Mouse (Mus musculus): Measurements from ENCODE around the gene H2al1f. TPM values are rescaled to one million over a fixed set of nuclear protein-coding genes. Genes with fewer than 3 reads are reported as not detected.
"Not testable (repeated sequence)": the region's sequence is repeated elsewhere in the genome, so short reads cannot be mapped to it uniquely, and the experiment has no call there.

The H2al1f gene
- polyA plus RNA-seq, 1 experiment = not detected

DNA sequence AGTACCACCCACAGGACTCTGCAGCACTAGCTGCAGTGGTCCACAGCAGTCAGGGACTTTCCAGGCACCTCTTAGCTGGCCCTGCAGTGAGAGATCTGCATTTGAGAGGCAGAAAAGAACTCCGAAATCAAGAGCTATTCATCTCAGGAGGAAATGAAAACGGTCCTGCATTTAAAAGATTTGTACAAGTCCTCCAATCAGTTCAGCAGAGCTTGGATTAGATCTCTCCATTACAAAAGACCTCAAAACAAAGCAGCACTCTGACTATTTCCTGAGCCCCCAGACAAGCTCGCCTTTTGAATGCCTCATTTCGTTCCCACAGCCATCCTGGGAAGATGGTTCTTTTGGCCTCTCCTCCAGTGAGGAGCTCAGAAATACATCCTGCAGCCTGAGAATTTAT, 25.7 kb upstream of the H2al1f start:
- WGBS = 78% methylated on average over 4 of the region's 4 CpGs
- H3K4me3 ChIP-seq (ENCODE audit: insufficient read depth, low read depth, low read length) = no peak overlapping the region
- no peaks in the 10 kb centered on the region for H3K36me3 ChIP-seq (ENCODE audit: control insufficient read depth, insufficient read depth, low read length)
- DNase-seq = no peak
- H3K4me1 ChIP-seq (ENCODE audit: control insufficient read depth, insufficient read depth, low read length) = no peaks in the 10 kb centered on the region
- H3K27me3 ChIP-seq (replicated peaks; ENCODE audit: control insufficient read depth, insufficient read depth, low read length) = no peaks in the 10 kb centered on the region; the same call in 1 of the 2 replicates
- H3K27ac ChIP-seq (ENCODE audit: insufficient read depth, low read depth, low read length) = no peak overlapping the region
- TF ChIP-seq CTCF (conservative IDR thresholded peaks at IDR 0.05; ENCODE audit: insufficient read depth, insufficient read length, low read depth, low read length) (no peak), POLR2A (IDR thresholded peaks at IDR 0.05; ENCODE audit: low read depth, low read length) (no peak)

DNA sequence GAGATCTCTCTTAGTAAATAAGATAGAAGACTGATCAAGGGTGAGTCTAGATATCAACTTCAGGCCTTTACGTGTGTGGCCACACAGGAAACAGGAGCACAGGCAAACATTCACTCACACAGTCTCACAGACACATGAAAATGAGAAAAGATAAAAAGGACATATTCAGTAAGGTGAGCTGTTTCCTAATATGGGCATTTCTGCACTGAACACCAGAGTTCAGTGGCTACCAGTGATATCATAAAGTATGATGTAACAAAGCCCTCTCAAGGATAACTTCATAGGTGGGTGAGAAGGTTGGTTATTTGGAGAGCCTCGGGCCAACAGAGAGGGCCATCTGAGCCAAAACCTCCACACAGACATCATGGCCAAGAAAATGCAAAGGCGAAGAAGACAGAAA, 16.0 kb upstream of the H2al1f start, which contains the start of gene H2al1a:
H2al1a (plus strand) TSS at position 301 of the 400 bp plus-strand sequence.
- WGBS = no CpG with 5 or more reads among the region's 3 CpGs
- H3K27ac ChIP-seq (ENCODE audit: insufficient read depth, low read depth, low read length); H3K27me3 ChIP-seq (replicated peaks; ENCODE audit: control insufficient read depth, insufficient read depth, low read length); H3K4me1 ChIP-seq (ENCODE audit: control insufficient read depth, insufficient read depth, low read length); DNase-seq; H3K4me3 ChIP-seq (ENCODE audit: insufficient read depth, low read depth, low read length); H3K36me3 ChIP-seq (ENCODE audit: control insufficient read depth, insufficient read depth, low read length): not testable (repeated sequence)

DNA sequence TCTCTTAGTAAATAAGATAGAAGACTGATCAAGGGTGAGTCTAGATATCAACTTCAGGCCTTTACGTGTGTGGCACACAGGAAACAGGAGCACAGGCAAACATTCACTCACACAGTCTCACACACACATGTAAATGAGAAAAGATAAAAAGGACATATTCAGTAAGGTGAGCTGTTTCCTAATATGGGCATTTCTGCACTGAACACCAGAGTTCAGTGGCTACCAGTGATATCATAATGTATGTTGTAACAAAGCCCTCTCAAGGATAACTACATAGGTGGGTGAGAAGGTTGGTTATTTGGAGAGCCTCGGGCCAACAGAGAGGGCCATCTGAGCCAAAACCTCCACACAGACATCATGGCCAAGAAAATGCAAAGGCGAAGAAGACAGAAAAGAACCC, 12.8 kb upstream of the H2al1f start, which contains the start of gene H2al1b:
H2al1b (plus strand) TSS at position 301 of the 400 bp plus-strand sequence.
- not testable (repeated sequence) for H3K36me3 ChIP-seq (ENCODE audit: control insufficient read depth, insufficient read depth, low read length); DNase-seq; H3K27ac ChIP-seq (ENCODE audit: insufficient read depth, low read depth, low read length); H3K4me3 ChIP-seq (ENCODE audit: insufficient read depth, low read depth, low read length); H3K4me1 ChIP-seq (ENCODE audit: control insufficient read depth, insufficient read depth, low read length); H3K27me3 ChIP-seq (replicated peaks; ENCODE audit: control insufficient read depth, insufficient read depth, low read length)
- 100% methylated on average over 1 of the region's 3 CpGs for WGBS

- WGBS = 94% methylated on average over 2 of the region's 6 CpGs
- H3K4me1 ChIP-seq (ENCODE audit: control insufficient read depth, insufficient read depth, low read length); H3K27ac ChIP-seq (ENCODE audit: insufficient read depth, low read depth, low read length); H3K36me3 ChIP-seq (ENCODE audit: control insufficient read depth, insufficient read depth, low read length); DNase-seq; H3K4me3 ChIP-seq (ENCODE audit: insufficient read depth, low read depth, low read length); H3K27me3 ChIP-seq (replicated peaks; ENCODE audit: control insufficient read depth, insufficient read depth, low read length): not testable (repeated sequence)
Measured at GRCm38 (mm10) chrX:11305355-11305754, 9.6 kb upstream of the H2al1f start, which contains the start of gene H2al1c. Gene H2al1c (plus strand): TSS chrX:11305655.

DNA sequence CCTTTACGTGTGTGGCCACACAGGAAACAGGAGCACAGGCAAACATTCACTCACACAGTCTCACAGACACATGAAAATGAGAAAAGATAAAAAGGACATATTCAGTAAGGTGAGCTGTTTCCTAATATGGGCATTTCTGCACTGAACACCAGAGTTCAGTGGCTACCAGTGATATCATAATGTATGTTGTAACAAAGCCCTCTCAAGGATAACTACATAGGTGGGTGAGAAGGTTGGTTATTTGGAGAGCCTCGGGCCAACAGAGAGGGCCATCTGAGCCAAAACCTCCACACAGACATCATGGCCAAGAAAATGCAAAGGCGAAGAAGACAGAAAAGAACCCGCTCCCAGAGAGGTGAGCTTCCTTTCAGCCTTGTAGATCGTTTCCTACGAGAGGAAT, 6.4 kb upstream of the H2al1f start, which contains the start of gene H2al1d:
H2al1d (plus strand) TSS at position 301 of the 400 bp plus-strand sequence.
- H3K27ac ChIP-seq (ENCODE audit: insufficient read depth, low read depth, low read length); H3K4me3 ChIP-seq (ENCODE audit: insufficient read depth, low read depth, low read length); DNase-seq; H3K27me3 ChIP-seq (replicated peaks; ENCODE audit: control insufficient read depth, insufficient read depth, low read length); H3K4me1 ChIP-seq (ENCODE audit: control insufficient read depth, insufficient read depth, low read length); H3K36me3 ChIP-seq (ENCODE audit: control insufficient read depth, insufficient read depth, low read length): not testable (repeated sequence)
- no CpG with 5 or more reads among the region's 6 CpGs for WGBS

DNA sequence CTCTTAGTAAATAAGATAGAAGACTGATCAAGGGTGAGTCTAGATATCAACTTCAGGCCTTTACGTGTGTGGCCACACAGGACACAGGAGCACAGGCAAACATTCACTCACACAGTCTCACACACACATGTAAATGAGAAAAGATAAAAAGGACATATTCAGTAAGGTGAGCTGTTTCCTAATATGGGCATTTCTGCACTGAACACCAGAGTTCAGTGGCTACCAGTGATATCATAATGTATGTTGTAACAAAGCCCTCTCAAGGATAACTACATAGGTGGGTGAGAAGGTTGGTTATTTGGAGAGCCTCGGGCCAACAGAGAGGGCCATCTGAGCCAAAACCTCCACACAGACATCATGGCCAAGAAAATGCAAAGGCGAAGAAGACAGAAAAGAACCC, 3.3 kb upstream of the H2al1f start, which contains the start of gene H2al1e:
H2al1e (plus strand) TSS at position 301 of the 400 bp plus-strand sequence.
- DNase-seq = not testable (repeated sequence)

DNA sequence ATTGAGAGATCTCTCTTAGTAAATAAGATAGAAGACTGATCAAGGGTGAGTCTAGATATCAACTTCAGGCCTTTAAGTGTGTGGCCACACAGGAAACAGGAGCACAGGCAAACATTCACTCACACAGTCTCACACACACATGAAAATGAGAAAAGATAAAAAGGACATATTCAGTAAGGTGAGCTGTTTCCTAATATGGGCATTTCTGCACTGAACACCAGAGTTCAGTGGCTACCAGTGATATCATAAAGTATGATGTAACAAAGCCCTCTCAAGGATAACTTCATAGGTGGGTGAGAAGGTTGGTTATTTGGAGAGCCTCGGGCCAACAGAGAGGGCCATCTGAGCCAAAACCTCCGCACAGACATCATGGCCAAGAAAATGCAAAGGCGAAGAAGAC, 3.0 kb downstream of the H2al1f start, which contains the start of gene H2al1g:
H2al1g (plus strand) TSS at position 301 of the 400 bp plus-strand sequence.
- H3K36me3 ChIP-seq (ENCODE audit: control insufficient read depth, insufficient read depth, low read length); H3K4me3 ChIP-seq (ENCODE audit: insufficient read depth, low read depth, low read length); DNase-seq; H3K27me3 ChIP-seq (replicated peaks; ENCODE audit: control insufficient read depth, insufficient read depth, low read length); H3K27ac ChIP-seq (ENCODE audit: insufficient read depth, low read depth, low read length); H3K4me1 ChIP-seq (ENCODE audit: control insufficient read depth, insufficient read depth, low read length): not testable (repeated sequence)
- WGBS = no CpG with 5 or more reads among the region's 3 CpGs

More for the DNA sequence above, 3.3 kb upstream of the H2al1f start, which contains the start of gene H2al1e:
- H3K4me3 ChIP-seq (ENCODE audit: insufficient read depth, low read depth, low read length); H3K36me3 ChIP-seq (ENCODE audit: control insufficient read depth, insufficient read depth, low read length); H3K4me1 ChIP-seq (ENCODE audit: control insufficient read depth, insufficient read depth, low read length); H3K27me3 ChIP-seq (replicated peaks; ENCODE audit: control insufficient read depth, insufficient read depth, low read length); H3K27ac ChIP-seq (ENCODE audit: insufficient read depth, low read depth, low read length): not testable (repeated sequence)
- WGBS = no CpG with 5 or more reads among the region's 3 CpGs

- no CpG with 5 or more reads among the region's 6 CpGs for WGBS
Measured at GRCm38 (mm10) chrX:11321192-11321591, 6.2 kb downstream of the H2al1f start, which contains the start of gene H2al1h. Gene H2al1h (plus strand): TSS chrX:11321492.

DNA sequence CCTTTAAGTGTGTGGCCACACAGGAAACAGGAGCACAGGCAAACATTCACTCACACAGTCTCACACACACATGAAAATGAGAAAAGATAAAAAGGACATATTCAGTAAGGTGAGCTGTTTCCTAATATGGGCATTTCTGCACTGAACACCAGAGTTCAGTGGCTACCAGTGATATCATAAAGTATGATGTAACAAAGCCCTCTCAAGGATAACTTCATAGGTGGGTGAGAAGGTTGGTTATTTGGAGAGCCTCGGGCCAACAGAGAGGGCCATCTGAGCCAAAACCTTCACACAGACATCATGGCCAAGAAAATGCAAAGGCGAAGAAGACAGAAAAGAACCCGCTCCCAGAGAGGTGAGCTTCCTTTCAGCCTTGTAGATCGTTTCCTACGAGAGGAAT, 9.4 kb downstream of the H2al1f start, which contains the start of gene H2al1i:
H2al1i (plus strand) TSS at position 301 of the 400 bp plus-strand sequence.
- H3K36me3 ChIP-seq (ENCODE audit: control insufficient read depth, insufficient read depth, low read length); H3K27me3 ChIP-seq (replicated peaks; ENCODE audit: control insufficient read depth, insufficient read depth, low read length); DNase-seq; H3K27ac ChIP-seq (ENCODE audit: insufficient read depth, low read depth, low read length); H3K4me3 ChIP-seq (ENCODE audit: insufficient read depth, low read depth, low read length); H3K4me1 ChIP-seq (ENCODE audit: control insufficient read depth, insufficient read depth, low read length): not testable (repeated sequence)
- WGBS = 86% methylated on average over 2 of the region's 5 CpGs

More at GRCm38 (mm10) chrX:11321192-11321591, 6.2 kb downstream of the H2al1f start, which contains the start of gene H2al1h:
- H3K4me3 ChIP-seq (ENCODE audit: insufficient read depth, low read depth, low read length); DNase-seq; H3K36me3 ChIP-seq (ENCODE audit: control insufficient read depth, insufficient read depth, low read length); H3K27ac ChIP-seq (ENCODE audit: insufficient read depth, low read depth, low read length); H3K4me1 ChIP-seq (ENCODE audit: control insufficient read depth, insufficient read depth, low read length); H3K27me3 ChIP-seq (replicated peaks; ENCODE audit: control insufficient read depth, insufficient read depth, low read length): not testable (repeated sequence)

DNA sequence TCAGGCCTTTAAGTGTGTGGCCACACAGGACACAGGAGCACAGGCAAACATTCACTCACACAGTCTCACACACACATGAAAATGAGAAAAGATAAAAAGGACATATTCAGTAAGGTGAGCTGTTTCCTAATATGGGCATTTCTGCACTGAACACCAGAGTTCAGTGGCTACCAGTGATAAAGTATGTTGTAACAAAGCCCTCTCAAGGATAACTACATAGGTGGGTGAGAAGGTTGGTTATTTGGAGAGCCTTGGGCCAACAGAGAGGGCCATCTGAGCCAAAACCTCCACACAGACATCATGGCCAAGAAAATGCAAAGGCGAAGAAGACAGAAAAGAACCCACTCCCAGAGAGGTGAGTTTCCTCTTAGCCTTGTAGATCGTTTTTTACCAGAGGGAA, 12.6 kb downstream of the H2al1f start, which contains the start of gene H2al1j:
H2al1j (plus strand) TSS at position 301 of the 400 bp plus-strand sequence.
- H3K27me3 ChIP-seq (replicated peaks; ENCODE audit: control insufficient read depth, insufficient read depth, low read length); DNase-seq: not testable (repeated sequence)
- WGBS = 93% methylated on average over 2 of the region's 2 CpGs

More for the DNA sequence above, 12.6 kb downstream of the H2al1f start, which contains the start of gene H2al1j:
- H3K4me3 ChIP-seq (ENCODE audit: insufficient read depth, low read depth, low read length); H3K27ac ChIP-seq (ENCODE audit: insufficient read depth, low read depth, low read length); H3K36me3 ChIP-seq (ENCODE audit: control insufficient read depth, insufficient read depth, low read length); H3K4me1 ChIP-seq (ENCODE audit: control insufficient read depth, insufficient read depth, low read length): not testable (repeated sequence)
